Mouse (Mus musculus) CD8-positive naive resting alpha-beta T cell, adult 2 months (primary cell): Measurements from ENCODE around the gene Fam107b.

Experiments used
- DNase-seq, 2 experiments: peaks; one replicate each; pipeline ENCODE4 v3.0.0; 2022; ENCODE audit warnings: low read depth in 2 of 2, low spot score in 2 of 2

The Fam107b gene

GRCm38 (mm10) chr2:3737917-3738694 is 167.8 kb downstream of the Fam107b start:
- DNase-seq: no peak

GRCm38 (mm10) chr2:3738734-3739133 is 168.4 kb downstream of the Fam107b start:
- no peak for DNase-seq

- no peak for DNase-seq
Measured at GRCm38 (mm10) chr2:3739351-3739961, 169.2 kb downstream of the Fam107b start.

GRCm38 (mm10) chr2:3740256-3740655 is 170.0 kb downstream of the Fam107b start:
- no peak for DNase-seq

GRCm38 (mm10) chr2:3740670-3741069 is 170.4 kb downstream of the Fam107b start:
- no peak for DNase-seq

- DNase-seq: no peak
Measured at GRCm38 (mm10) chr2:3742519-3742918, 172.2 kb downstream of the Fam107b start.

GRCm38 (mm10) chr2:3745041-3745440 is 174.8 kb downstream of the Fam107b start:
- no peak for DNase-seq

- DNase-seq: no peak
Measured at GRCm38 (mm10) chr2:3745910-3746606, 175.8 kb downstream of the Fam107b start.

- DNase-seq: no peak
Measured at GRCm38 (mm10) chr2:3748714-3749503, 178.6 kb downstream of the Fam107b start.

GRCm38 (mm10) chr2:3749504-3750024 is 179.3 kb downstream of the Fam107b start:
- DNase-seq: no peak

GRCm38 (mm10) chr2:3750126-3750525 is 179.8 kb downstream of the Fam107b start:
- DNase-seq: no peak

- DNase-seq: no peak
Measured at GRCm38 (mm10) chr2:3752365-3752764, 182.1 kb downstream of the Fam107b start.

- no peak for DNase-seq
Measured at GRCm38 (mm10) chr2:3752893-3753292, 182.6 kb downstream of the Fam107b start.

- DNase-seq: peak in 1 of 2 experiments; percentile 49
Measured at GRCm38 (mm10) chr2:3753749-3754148, 183.5 kb downstream of the Fam107b start.

- no peak for DNase-seq
Measured at GRCm38 (mm10) chr2:3755936-3756335, 185.6 kb downstream of the Fam107b start.

GRCm38 (mm10) chr2:3758406-3758805 is 188.1 kb downstream of the Fam107b start:
- no peak for DNase-seq

GRCm38 (mm10) chr2:3760234-3760836 is 190.0 kb downstream of the Fam107b start:
- DNase-seq: no peak

- DNase-seq: no peak
Measured at GRCm38 (mm10) chr2:3764136-3764535, 193.8 kb downstream of the Fam107b start.

- DNase-seq: no peak
Measured at GRCm38 (mm10) chr2:3765957-3766783, 195.9 kb downstream of the Fam107b start.

GRCm38 (mm10) chr2:3769260-3769659 is 199.0 kb downstream of the Fam107b start:
- DNase-seq: peak; percentile 68 to 75
